Mouse (Mus musculus) liver, embryonic 14.5 days (tissue): ENCODE measurements at regions not wholly inside any gene's neighbourhood (a gene's known extent, or its start where the extent isn't known, plus 50 kb on each side); places are given as distances from the start of the nearest gene placed in this dataset.
A peak's percentile ranks its signal among the peaks of the same experiment; 100 is the strongest.
"Not testable (repeated sequence)": the region's sequence is repeated elsewhere in the genome, so short reads cannot be mapped to it uniquely, and the experiment has no call there.

ENCODE experiments used
- ATAC-seq: fragments of 200-750 bp; cut with Nextera tagmentation; 2 replicates; pipeline ENCODE4 v1.8.0; 2017; ENCODE audit warnings: moderate number of reproducible peaks, mild to moderate bottlenecking, moderate library complexity; ENCODE audit not compliant: insufficient read depth
- DNase-seq, 3 experiments: peaks; one replicate each; pipeline ENCODE4 v3.0.0-alpha.2; 2012 to 2013; ENCODE audit warnings: low read depth in 3 of 3, low spot score in 3 of 3
- H3K27ac ChIP-seq: fragments of 300-500 bp; sonication (generic); 2 replicates; pipeline ENCODE4 v1.5.1; 2014; ENCODE audit warnings: moderate library complexity, mild to moderate bottlenecking, control low read depth, inconsistent platforms
- H3K27me3 ChIP-seq: fragments of 300-500 bp; sonication (generic); 2 replicates; pipeline ENCODE4 v1.6.1; 2014; ENCODE audit warnings: mild to moderate bottlenecking, low read length, moderate library complexity; ENCODE audit not compliant: control insufficient read depth, insufficient read depth
- H3K36me3 ChIP-seq: fragments of 300-500 bp; sonication (generic); replicated peaks from 2 replicates; pipeline ENCODE4 v1.6.1; 2014; ENCODE audit warnings: low read depth; ENCODE audit not compliant: control insufficient read depth, insufficient read depth
- H3K4me1 ChIP-seq, 2 experiments: fragments of 200-500 bp in 1 of 2; fragments of 300-500 bp in 1 of 2; sonication (generic) in 1 of 2; replicated peaks; 2 replicates each; pipeline ENCODE4 v1.6.1; 2012 to 2014; ENCODE audit warnings: antibody characterized with exemption in 1 of 2, inconsistent platforms in 1 of 2, low read length in 1 of 2; ENCODE audit not compliant: control insufficient read depth in 2 of 2, insufficient read depth in 2 of 2
- H3K4me2 ChIP-seq: fragments of 300-500 bp; sonication (generic); 2 replicates; pipeline ENCODE4 v1.6.1; 2014; ENCODE audit warnings: low read depth, mild to moderate bottlenecking, control low read depth, moderate library complexity
- H3K4me3 ChIP-seq, 2 experiments: fragments of 200-500 bp in 1 of 2; fragments of 300-500 bp in 1 of 2; sonication (generic) in 1 of 2; 2 replicates each; pipeline ENCODE4 v1.5.1; 2012 to 2014; ENCODE audit warnings: low read depth in 2 of 2, low read length in 2 of 2, mild to moderate bottlenecking in 2 of 2, control low read depth in 1 of 2, inconsistent platforms in 1 of 2, moderate library complexity in 1 of 2; ENCODE audit not compliant: insufficient read depth in 1 of 2
- H3K9ac ChIP-seq: fragments of 300-500 bp; sonication (generic); replicated peaks from 2 replicates; pipeline ENCODE4 v1.6.1; 2014; ENCODE audit warnings: mild to moderate bottlenecking, control low read depth, moderate library complexity
- H3K9me3 ChIP-seq: fragments of 300-500 bp; sonication (generic); 2 replicates; pipeline ENCODE4 v1.6.1; 2016; ENCODE audit warnings: low read length, mixed read lengths; ENCODE audit not compliant: control insufficient read depth
- CTCF ChIP-seq: IDR thresholded peaks from 2 replicates; pipeline ENCODE4 v1.5.1; 2016; ENCODE audit warnings: antibody characterized with exemption, low read depth, control low read depth
- EP300 ChIP-seq: IDR thresholded peaks from 2 replicates; pipeline ENCODE4 v1.6.1; 2016; ENCODE audit warnings: antibody characterized with exemption, low read depth
- WGBS: fragments of 180-500 bp; shearing (Covaris S2); extraction: QIAGEN DNeasy Blood & Tissue Kit; methylation state at CpG from one replicate; pipeline ENCODE4 v1.1.7; 2014; ENCODE audit not compliant: insufficient replicate concordance; 5-methylcytosine and 5-hydroxymethylcytosine counted together

GRCm38 (mm10) chr13:27945062-27945461, 71.0 kb upstream of the Prl4a1 start:
- no peaks in the 10 kb centered on the region for H3K4me1 ChIP-seq
- no peaks in the 10 kb centered on the region for H3K9me3 ChIP-seq
- H3K36me3 ChIP-seq, result no peaks in the 10 kb centered on the region
- H3K4me3 ChIP-seq, result no peak overlapping the region
- H3K9ac ChIP-seq, result no peak overlapping the region
- no peak overlapping the region for H3K4me2 ChIP-seq
- no peak overlapping the region for H3K27ac ChIP-seq
- no peak for ATAC-seq
- TF ChIP-seq CTCF (peak; percentile 64), EP300 (no peak)
- DNase-seq, result peak in 2 of 3 experiments; percentile 0 to 2
- no peaks in the 10 kb centered on the region for H3K27me3 ChIP-seq
- WGBS, result 28% methylated on average over 3 of the region's 3 CpGs

GRCm38 (mm10) chr13:27960421-27960820, 55.6 kb upstream of the Prl4a1 start:
- not testable (repeated sequence) for H3K9ac ChIP-seq, H3K9me3 ChIP-seq, DNase-seq, ATAC-seq, H3K27ac ChIP-seq, H3K4me3 ChIP-seq, H3K4me2 ChIP-seq, H3K36me3 ChIP-seq, H3K27me3 ChIP-seq, H3K4me1 ChIP-seq
- WGBS, result 72% methylated on average over 1 of the region's 1 CpGs

- H3K27me3 ChIP-seq, ATAC-seq, H3K4me3 ChIP-seq, DNase-seq, H3K27ac ChIP-seq, H3K4me2 ChIP-seq, H3K36me3 ChIP-seq, H3K9ac ChIP-seq, H3K4me1 ChIP-seq, H3K9me3 ChIP-seq: not testable (repeated sequence)
- 45% methylated on average over 2 of the region's 2 CpGs for WGBS
Measured at GRCm38 (mm10) chr13:27962381-27962780, 53.6 kb upstream of the Prl4a1 start.

GRCm38 (mm10) chr13:27966021-27966420, 50.0 kb upstream of the Prl4a1 start:
- H3K4me3 ChIP-seq, result not testable (repeated sequence)
- WGBS, result 73% methylated on average over 2 of the region's 2 CpGs

More at GRCm38 (mm10) chr13:27966021-27966420, 50.0 kb upstream of the Prl4a1 start:
- H3K4me2 ChIP-seq, H3K9ac ChIP-seq, H3K9me3 ChIP-seq, H3K27ac ChIP-seq, H3K4me1 ChIP-seq, H3K27me3 ChIP-seq, ATAC-seq, DNase-seq, H3K36me3 ChIP-seq: not testable (repeated sequence)
